Mouse (Mus musculus) lung, embryonic 16.5 days (tissue): ENCODE data around the gene Frmd4b. TPM values are rescaled to one million over a fixed set of nuclear protein-coding genes. Genes with fewer than 3 reads are reported as not detected.

Experiments
- ATAC-seq: fragments of 200-750 bp; cut with Nextera tagmentation; 2 replicates; pipeline ENCODE4 v1.8.0; 2017; ENCODE audit warnings: low read depth, mild to moderate bottlenecking, moderate library complexity
- H3K27ac ChIP-seq: fragments of 300-500 bp; sonication (generic); 2 replicates; pipeline ENCODE4 v1.5.1; 2014; ENCODE audit warnings: mild to moderate bottlenecking, control low read depth, low read length
- H3K27me3 ChIP-seq: fragments of 300-500 bp; sonication (generic); 2 replicates; pipeline ENCODE4 v1.6.1; 2014; ENCODE audit warnings: low read depth, low read length, mixed read lengths; ENCODE audit not compliant: control insufficient read depth, insufficient read depth
- H3K36me3 ChIP-seq: fragments of 300-500 bp; sonication (generic); 2 replicates; pipeline ENCODE4 v1.6.1; 2014; ENCODE audit warnings: low read length; ENCODE audit not compliant: control insufficient read depth, insufficient read depth
- H3K4me1 ChIP-seq: fragments of 300-500 bp; sonication (generic); replicated peaks from 2 replicates; pipeline ENCODE4 v1.6.1; 2014; ENCODE audit warnings: low read length, mixed read lengths; ENCODE audit not compliant: control insufficient read depth, insufficient read depth
- H3K4me2 ChIP-seq: fragments of 300-500 bp; sonication (generic); 2 replicates; pipeline ENCODE4 v1.6.1; 2014; ENCODE audit warnings: low read depth, low read length, control low read depth
- H3K4me3 ChIP-seq: fragments of 300-500 bp; sonication (generic); 2 replicates; pipeline ENCODE4 v1.5.1; 2014; ENCODE audit warnings: mild to moderate bottlenecking, low read length, control low read depth
- H3K9ac ChIP-seq: fragments of 300-500 bp; sonication (generic); 2 replicates; pipeline ENCODE4 v1.6.1; 2014; ENCODE audit warnings: low read length, control low read depth
- H3K9me3 ChIP-seq: fragments of 300-500 bp; sonication (generic); 2 replicates; pipeline ENCODE4 v1.6.1; 2016; ENCODE audit warnings: low read length; ENCODE audit not compliant: control insufficient read depth
- WGBS: fragments of 180-500 bp; shearing (Covaris S2); extraction: QIAGEN DNeasy Blood & Tissue Kit; methylation state at CpG from one replicate; pipeline ENCODE4 v1.1.7; 2014; 5-methylcytosine and 5-hydroxymethylcytosine counted together
- polyA plus RNA-seq: library from polyadenylated mRNA; unstranded; fragments of >200 nt; fragmentation: Nextera tagmentation; extraction: Ambion mirVana; gene quantifications from 2 replicates; pipeline ENCODE4 v1.2.1, GENCODE M21; 2015

The Frmd4b gene
- polyA plus RNA-seq, 1 experiment from 2014 or later: 17.9 TPM

DNA sequence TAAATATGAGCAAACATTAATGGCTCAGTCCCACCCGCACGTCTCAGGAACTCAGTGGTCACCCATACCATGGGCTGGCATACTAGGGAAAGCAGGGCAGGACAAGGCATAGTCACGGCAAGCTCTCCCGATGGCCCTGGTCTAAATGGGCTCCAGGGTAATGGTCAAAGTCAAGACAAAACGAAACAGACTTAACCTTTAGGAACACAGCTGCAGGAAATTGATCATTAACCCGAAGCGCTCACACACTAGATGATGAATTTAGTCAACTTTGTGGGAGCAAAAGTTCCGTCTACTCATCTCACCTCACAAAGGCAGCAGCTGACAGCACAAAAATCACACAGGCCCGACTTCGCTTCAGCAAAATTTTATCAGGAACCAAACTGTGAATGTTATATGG is 97.8 kb downstream of the Frmd4b start:
- no peak overlapping the region for H3K27ac ChIP-seq
- WGBS: 74% methylated on average over 10 of the region's 10 CpGs
- H3K4me1 ChIP-seq: peaks cover 17% of the 10 kb centered on the region
- H3K4me3 ChIP-seq: no peak overlapping the region
- H3K27me3 ChIP-seq: no peaks in the 10 kb centered on the region
- no peaks in the 10 kb centered on the region for H3K36me3 ChIP-seq
- H3K4me2 ChIP-seq: no peak overlapping the region
- no peaks in the 10 kb centered on the region for H3K9me3 ChIP-seq
- no peak for ATAC-seq
- no peak overlapping the region for H3K9ac ChIP-seq

DNA sequence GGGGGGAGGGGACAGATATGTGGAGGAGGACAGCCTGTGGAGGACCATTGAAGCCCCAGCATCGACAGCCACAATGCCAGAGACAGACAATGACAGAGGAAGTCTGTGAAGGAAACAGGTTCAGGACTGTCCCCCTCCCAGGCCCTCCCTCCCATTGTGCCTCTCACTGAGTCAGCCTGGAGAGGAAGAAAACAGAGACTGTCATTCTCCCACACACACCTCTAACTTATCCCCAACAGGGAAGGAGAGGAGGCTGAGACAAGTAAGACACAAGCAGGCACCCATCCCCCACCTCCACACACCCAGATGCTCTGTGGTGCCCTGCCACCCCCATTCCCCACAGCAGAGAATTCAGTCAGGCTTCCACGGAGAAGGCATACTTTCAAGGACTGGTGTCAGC is 98.9 kb downstream of the Frmd4b start:
- no peak overlapping the region for H3K4me3 ChIP-seq
- no peaks in the 10 kb centered on the region for H3K27me3 ChIP-seq
- H3K4me1 ChIP-seq: peaks cover 17% of the 10 kb centered on the region
- no peak overlapping the region for H3K9ac ChIP-seq
- 6% methylated on average over 2 of the region's 2 CpGs for WGBS
- H3K27ac ChIP-seq: peak overlapping the region; percentile 65; the same call in 1 of the 2 replicates
- no peaks in the 10 kb centered on the region for H3K9me3 ChIP-seq
- H3K36me3 ChIP-seq: no peaks in the 10 kb centered on the region
- peak; percentile 73 for ATAC-seq
- no peak overlapping the region for H3K4me2 ChIP-seq

DNA sequence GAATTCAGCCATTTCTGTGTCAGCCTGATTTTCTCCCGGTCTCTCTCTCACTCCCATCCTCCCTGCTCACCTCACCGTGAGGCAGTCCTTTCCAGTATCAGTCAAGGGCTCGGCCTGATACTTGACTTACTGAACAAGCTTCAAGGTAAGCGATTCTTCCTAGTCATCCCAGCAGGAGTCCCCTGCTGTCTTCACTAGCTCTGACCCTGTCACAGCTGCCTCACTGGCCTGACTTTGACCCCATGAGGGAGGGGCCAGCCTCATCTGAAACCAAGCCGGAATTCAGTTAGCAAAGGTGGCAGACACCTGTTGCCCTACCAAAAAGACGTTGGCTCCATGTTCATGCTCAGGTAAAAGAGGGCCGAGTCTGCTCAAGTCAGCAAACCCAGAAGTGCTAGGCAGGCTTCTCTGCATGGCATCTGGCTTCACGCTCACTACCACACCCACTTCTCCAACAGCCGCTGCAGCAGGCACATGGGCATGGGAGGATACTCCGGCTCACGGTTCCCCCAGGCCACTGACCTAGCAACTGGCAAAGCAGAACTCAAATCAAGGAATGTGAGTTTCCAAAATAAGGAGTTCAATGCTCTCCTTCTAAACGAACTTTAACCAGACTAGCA is 99.6 kb downstream of the Frmd4b start:
- 30% methylated on average over 12 of the region's 12 CpGs for WGBS
- Histone ChIP-seq H3K9me3 (no peaks in the 10 kb centered on the region), H3K27ac (peak overlapping the region; percentile 7; the same call in 1 of the 2 replicates), H3K4me2 (peak overlapping the region; percentile 27), H3K36me3 (no peaks in the 10 kb centered on the region), H3K4me1 (peaks cover 14% of the 10 kb centered on the region), H3K4me3 (no peak overlapping the region), H3K27me3 (no peaks in the 10 kb centered on the region), H3K9ac (no peak overlapping the region)
- ATAC-seq: no peak

DNA sequence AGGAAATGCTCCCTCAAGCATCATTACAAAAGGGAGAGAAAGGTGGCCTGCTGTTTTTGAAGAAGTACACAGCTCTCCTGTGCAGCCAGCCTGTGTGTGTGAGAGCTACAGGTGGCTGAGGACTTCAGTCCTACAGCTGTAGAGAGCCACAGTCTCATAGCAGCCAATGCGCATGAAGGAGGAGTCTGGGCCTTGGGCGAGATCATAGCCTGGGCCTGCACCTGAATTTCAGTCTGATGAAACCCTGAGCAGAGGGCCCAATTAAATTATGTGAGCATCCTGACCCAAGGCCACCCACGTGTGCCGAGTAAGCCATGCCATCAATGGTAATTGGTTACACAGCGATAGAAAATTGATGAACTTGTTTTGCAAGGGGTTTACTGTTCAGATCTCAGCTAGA is 100.4 kb downstream of the Frmd4b start:
- WGBS: 83% methylated on average over 5 of the region's 5 CpGs
- peaks cover 14% of the 10 kb centered on the region for H3K4me1 ChIP-seq
- no peak overlapping the region for H3K27ac ChIP-seq
- H3K9ac ChIP-seq: no peak overlapping the region
- no peak overlapping the region for H3K4me2 ChIP-seq
- no peak for ATAC-seq
- no peaks in the 10 kb centered on the region for H3K36me3 ChIP-seq
- no peaks in the 10 kb centered on the region for H3K27me3 ChIP-seq
- no peaks in the 10 kb centered on the region for H3K9me3 ChIP-seq
- H3K4me3 ChIP-seq: no peak overlapping the region

DNA sequence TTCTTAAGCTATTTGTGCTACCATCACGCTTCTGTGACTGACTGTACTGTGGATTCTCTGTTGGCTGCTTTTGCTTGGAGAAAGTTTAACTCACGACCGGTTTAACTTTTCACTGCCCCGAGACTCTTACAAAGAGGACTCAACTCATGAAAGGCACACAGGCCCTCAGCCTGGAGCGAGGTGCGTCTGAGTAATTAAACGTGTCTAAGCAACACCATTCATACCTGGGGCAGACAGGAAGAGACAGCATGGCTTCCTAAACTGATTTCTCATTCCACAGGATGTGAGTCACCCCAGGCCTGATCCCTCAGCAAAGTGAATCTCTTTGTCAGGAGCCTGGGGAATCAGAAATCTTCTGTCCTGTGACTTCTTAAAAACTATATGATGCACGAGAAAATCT is 106.6 kb downstream of the Frmd4b start:
- Histone ChIP-seq H3K27ac (no peak overlapping the region), H3K9ac (no peak overlapping the region), H3K4me2 (no peak overlapping the region), H3K4me3 (no peak overlapping the region), H3K9me3 (no peaks in the 10 kb centered on the region), H3K36me3 (no peaks in the 10 kb centered on the region), H3K4me1 (peaks cover 11% of the 10 kb centered on the region), H3K27me3 (no peaks in the 10 kb centered on the region)
- no peak for ATAC-seq
- WGBS: 39% methylated on average over 8 of the region's 8 CpGs

DNA sequence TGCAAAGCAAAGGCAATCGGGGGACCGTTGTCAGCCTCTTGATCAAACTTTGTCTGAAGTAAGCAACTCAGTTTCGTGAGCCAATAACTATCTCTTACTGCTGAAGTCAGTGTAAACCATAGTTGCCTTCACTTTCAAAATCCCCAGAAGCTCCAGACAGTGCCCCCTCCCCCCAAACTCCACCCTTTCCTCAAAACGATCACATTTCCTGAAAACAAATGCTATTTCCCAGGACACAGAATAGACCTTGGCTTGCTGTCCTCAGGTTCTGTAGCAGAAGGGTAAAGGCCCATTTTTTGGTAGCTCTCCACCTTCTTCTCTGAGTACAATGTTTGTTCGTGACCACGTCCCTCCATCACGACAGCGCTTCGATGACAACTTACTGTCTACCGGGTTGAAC is 107.9 kb downstream of the Frmd4b start:
- Histone ChIP-seq H3K27ac (no peak overlapping the region), H3K4me2 (no peak overlapping the region), H3K9ac (no peak overlapping the region), H3K4me1 (peaks cover 11% of the 10 kb centered on the region), H3K4me3 (no peak overlapping the region), H3K36me3 (no peaks in the 10 kb centered on the region), H3K9me3 (no peaks in the 10 kb centered on the region), H3K27me3 (no peaks in the 10 kb centered on the region)
- ATAC-seq: no peak
- WGBS: 76% methylated on average over 10 of the region's 10 CpGs

DNA sequence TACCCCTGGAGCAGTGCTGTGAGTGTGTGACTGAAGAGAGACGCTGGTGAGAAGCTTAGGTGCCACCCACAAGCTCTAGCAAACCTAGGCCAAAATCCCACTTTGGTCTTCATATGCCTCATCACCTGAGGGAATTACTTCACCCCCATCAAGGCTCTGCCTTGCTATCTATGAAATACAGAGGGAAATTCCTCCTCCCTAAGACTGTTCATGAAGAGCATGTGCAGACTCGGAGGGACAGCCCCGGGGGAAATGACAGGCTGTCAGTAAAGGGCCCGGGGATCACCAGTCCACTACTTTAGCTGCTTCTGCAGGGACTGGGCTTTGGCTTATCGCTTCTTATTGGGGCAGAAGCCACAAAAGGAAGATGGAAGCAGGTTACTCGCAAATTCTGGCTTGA is 108.9 kb downstream of the Frmd4b start:
- Histone ChIP-seq H3K27ac (peak overlapping the region; percentile 53), H3K9me3 (no peaks in the 10 kb centered on the region), H3K9ac (no peak overlapping the region), H3K4me1 (peaks cover 11% of the 10 kb centered on the region), H3K36me3 (no peaks in the 10 kb centered on the region), H3K4me3 (no peak overlapping the region), H3K27me3 (no peaks in the 10 kb centered on the region), H3K4me2 (no peak overlapping the region)
- no peak for ATAC-seq
- WGBS: 80% methylated on average over 6 of the region's 6 CpGs

DNA sequence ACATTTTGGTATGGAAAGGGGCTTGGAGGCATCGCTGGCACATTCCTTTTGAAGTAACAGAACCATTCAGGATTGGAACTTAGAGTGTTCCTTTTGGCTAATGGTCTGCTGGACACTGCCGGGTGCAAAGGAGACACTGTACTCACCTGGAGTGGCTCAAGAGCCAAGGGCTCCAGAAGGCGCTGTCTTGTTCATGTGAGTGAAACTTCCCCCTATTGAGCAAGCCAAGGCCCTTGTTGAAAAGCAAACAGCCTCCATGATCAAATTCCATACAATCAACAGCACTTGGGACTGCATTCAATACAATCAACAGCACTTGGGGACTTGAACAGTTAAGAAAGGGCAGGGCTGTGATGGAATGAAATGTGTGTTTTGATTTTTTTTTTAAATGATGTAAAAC is 109.4 kb downstream of the Frmd4b start:
- Histone ChIP-seq H3K4me1 (peaks cover 11% of the 10 kb centered on the region), H3K36me3 (no peaks in the 10 kb centered on the region), H3K9ac (no peak overlapping the region), H3K9me3 (no peaks in the 10 kb centered on the region), H3K27me3 (no peaks in the 10 kb centered on the region), H3K4me2 (no peak overlapping the region), H3K4me3 (no peak overlapping the region), H3K27ac (peak overlapping the region; percentile 53; the same call in 1 of the 2 replicates)
- 72% methylated on average over 3 of the region's 3 CpGs for WGBS
- peak; percentile 47 for ATAC-seq

DNA sequence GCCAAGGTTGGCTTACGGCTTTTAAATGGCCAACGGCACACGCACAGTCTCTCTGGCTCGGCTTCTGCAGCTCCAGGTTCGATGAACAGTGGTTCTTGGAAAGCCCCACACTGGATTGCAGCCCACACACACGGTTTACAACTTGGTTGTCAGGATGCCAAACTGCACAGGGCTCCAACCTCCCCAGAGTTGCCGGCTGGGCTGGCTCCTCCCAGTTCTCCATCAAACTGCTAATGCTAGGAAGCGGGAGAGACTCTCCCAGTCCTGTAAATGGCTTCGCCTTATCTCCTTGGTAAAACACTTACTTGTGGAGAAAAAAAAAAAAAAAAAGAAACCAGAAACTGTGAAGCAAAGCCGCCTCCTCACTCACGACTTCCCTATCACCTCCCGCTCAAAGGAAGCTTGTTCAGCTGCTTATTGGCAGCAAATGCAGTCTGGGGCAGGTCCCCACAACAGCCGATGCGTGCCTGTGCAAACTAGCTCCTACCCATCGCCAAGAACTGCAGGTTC is 111.1 kb downstream of the Frmd4b start:
- no peaks in the 10 kb centered on the region for H3K36me3 ChIP-seq
- H3K9me3 ChIP-seq: no peaks in the 10 kb centered on the region
- no peaks in the 10 kb centered on the region for H3K27me3 ChIP-seq
- no peak overlapping the region for H3K9ac ChIP-seq
- H3K4me3 ChIP-seq: no peak overlapping the region
- ATAC-seq: peak; percentile 91
- peaks cover 11% of the 10 kb centered on the region for H3K4me1 ChIP-seq
- whole genome bisulfite sequencing: 12% methylated on average over 15 of the region's 15 CpGs
- peak overlapping the region; percentile 37 for H3K27ac ChIP-seq
- H3K4me2 ChIP-seq: peak overlapping the region; percentile 44
